Mouse (Mus musculus) midbrain, embryonic 16.5 days (tissue): ENCODE measurements around the gene Cyb5d2. TPM values are rescaled to one million over a fixed set of nuclear protein-coding genes. Genes with fewer than 3 reads are reported as not detected.

ENCODE experiments used
- ATAC-seq: fragments of 200-750 bp; cut with Nextera tagmentation; 2 replicates; pipeline ENCODE4 v1.8.0; 2017; ENCODE audit warnings: moderate TSS enrichment
- H3K27ac ChIP-seq: fragments of 300-500 bp; sonication (generic); 2 replicates; pipeline ENCODE4 v1.5.1; 2014; ENCODE audit warnings: mild to moderate bottlenecking, low read length, mixed read lengths
- H3K27me3 ChIP-seq: fragments of 300-500 bp; sonication (generic); 2 replicates; pipeline ENCODE4 v1.6.1; 2014; ENCODE audit warnings: low read depth, low read length, mixed read lengths; ENCODE audit not compliant: control insufficient read depth, insufficient read depth
- H3K36me3 ChIP-seq: fragments of 300-500 bp; sonication (generic); 2 replicates; pipeline ENCODE4 v1.6.1; 2014; ENCODE audit warnings: mild to moderate bottlenecking, low read length, moderate library complexity, mixed read lengths; ENCODE audit not compliant: control insufficient read depth, insufficient read depth
- H3K4me1 ChIP-seq: fragments of 300-500 bp; sonication (generic); 2 replicates; pipeline ENCODE4 v1.6.1; 2014; ENCODE audit warnings: mild to moderate bottlenecking, low read length, mixed read lengths; ENCODE audit not compliant: control insufficient read depth, insufficient read depth
- H3K4me2 ChIP-seq: fragments of 300-500 bp; sonication (generic); 2 replicates; pipeline ENCODE4 v1.6.1; 2014; ENCODE audit warnings: mild to moderate bottlenecking, low read length, mixed read lengths
- H3K4me3 ChIP-seq: fragments of 300-500 bp; sonication (generic); 2 replicates; pipeline ENCODE4 v1.5.1; 2014; ENCODE audit warnings: low read depth, mild to moderate bottlenecking, low read length, moderate library complexity, mixed read lengths
- H3K9ac ChIP-seq: fragments of 300-500 bp; sonication (generic); 2 replicates; pipeline ENCODE4 v1.6.1; 2014; ENCODE audit warnings: low read depth, low read length, mixed read lengths
- H3K9me3 ChIP-seq: fragments of 300-500 bp; sonication (generic); replicated peaks from 2 replicates; pipeline ENCODE4 v1.6.1; 2014; ENCODE audit warnings: mild to moderate bottlenecking, low read length, mixed read lengths; ENCODE audit not compliant: control insufficient read depth, poor library complexity, severe bottlenecking
- WGBS: fragments of 180-500 bp; shearing (Covaris S2); extraction: QIAGEN DNeasy Blood & Tissue Kit; methylation state at CpG from one replicate; pipeline ENCODE4 v1.1.7; 2014; 5-methylcytosine and 5-hydroxymethylcytosine counted together
- polyA plus RNA-seq: library from polyadenylated mRNA; unstranded; fragments of >200 nt; fragmentation: Nextera tagmentation; extraction: Ambion mirVana; gene quantifications from 2 replicates; pipeline ENCODE4 v1.2.1, GENCODE M21; 2015

The Cyb5d2 gene
- 8.0 and 9.2 TPM in 2 replicates for polyA plus RNA-seq

DNA sequence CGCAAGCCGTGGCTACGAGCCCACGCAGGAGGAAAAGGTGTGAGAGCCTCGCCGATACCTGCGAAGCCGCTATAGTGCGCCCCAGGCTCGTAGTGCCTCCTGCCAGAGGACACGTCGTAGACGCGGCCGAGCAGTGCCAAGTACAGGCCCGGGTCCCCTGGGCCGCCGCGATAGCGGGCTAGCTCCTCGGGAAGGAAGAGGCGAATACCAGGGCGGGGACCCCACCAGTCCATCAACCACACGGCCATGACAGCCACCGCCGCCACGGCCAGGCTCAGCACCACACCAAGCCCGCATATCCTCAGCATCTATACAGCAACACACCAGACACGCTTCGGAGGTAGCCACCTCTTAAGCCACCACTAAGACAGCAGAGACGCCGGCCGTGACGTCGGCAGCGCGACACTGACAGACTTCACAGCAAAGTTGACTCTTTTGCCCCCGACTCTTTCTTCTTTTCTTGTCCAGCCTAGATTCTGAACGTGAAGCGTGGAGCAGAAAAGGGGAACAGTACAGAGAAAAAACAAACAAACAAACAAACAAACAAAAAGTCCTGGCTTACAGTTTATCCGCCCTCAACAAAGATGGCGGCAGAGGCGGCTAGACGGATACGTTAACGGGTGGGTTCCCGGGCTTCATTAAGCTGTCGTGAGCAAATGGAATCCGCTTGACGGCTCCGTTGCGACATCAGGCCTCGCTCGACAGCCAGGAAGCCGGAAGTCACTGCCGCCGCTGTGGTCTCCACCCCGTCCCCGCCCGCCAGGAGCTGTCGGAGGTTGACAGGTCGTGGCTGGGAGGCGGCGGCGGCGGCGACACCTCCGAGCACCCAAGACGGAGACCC, at the start of gene Cyb5d2, which contains the start of gene Zzef1:
Cyb5d2 (minus strand) TSS at position 688 of the 841 bp plus-strand sequence.
Zzef1 (plus strand) TSS at position 772 of the 841 bp plus-strand sequence.
- ATAC-seq = peak; percentile 97
- under 1% methylated on average over 69 of the region's 69 CpGs for WGBS
- H3K4me2 ChIP-seq = peak within 1 kb of the TSS; percentile 68
- H3K9ac ChIP-seq = peak within 1 kb of the TSS; percentile 79
- no peaks in the 10 kb centered on the region for H3K36me3 ChIP-seq
- H3K4me3 ChIP-seq = peak within 1 kb of the TSS; percentile 99
- no peaks in the 10 kb centered on the region for H3K27me3 ChIP-seq
- H3K9me3 ChIP-seq = no peaks in the 10 kb centered on the region
- H3K4me1 ChIP-seq = peaks cover 24% of the 10 kb centered on the region
- H3K27ac ChIP-seq = peak within 1 kb of the TSS; percentile 88

DNA sequence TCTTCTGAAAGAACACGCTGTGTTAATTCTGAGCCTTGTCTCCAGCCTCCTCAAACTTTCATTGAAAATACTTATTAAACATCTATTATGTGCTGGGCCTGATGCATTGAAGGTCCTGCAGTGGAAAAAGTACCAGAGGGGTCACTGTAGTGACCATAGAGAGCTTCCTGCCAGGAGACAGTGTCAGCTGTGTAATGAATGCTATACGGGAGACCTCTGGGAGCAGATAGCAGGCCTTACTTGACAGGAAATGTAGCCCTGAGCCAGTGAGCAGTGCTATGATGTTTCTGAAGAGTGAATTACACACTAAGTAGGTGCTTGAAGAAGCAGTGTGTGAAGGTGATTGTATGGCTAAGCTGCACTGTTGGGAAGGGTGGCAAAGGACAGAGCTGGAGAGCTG, 49.6 kb upstream of the Cyb5d2 start:
- H3K27ac ChIP-seq = no peak overlapping the region
- H3K4me3 ChIP-seq = no peak overlapping the region
- no peak for ATAC-seq
- peaks cover 28% of the 10 kb centered on the region for H3K36me3 ChIP-seq
- no peaks in the 10 kb centered on the region for H3K27me3 ChIP-seq
- no peak overlapping the region for H3K4me2 ChIP-seq
- H3K9ac ChIP-seq = no peak overlapping the region
- WGBS = 97% methylated on average over 2 of the region's 2 CpGs
- no peaks in the 10 kb centered on the region for H3K9me3 ChIP-seq
- H3K4me1 ChIP-seq = no peaks in the 10 kb centered on the region

DNA sequence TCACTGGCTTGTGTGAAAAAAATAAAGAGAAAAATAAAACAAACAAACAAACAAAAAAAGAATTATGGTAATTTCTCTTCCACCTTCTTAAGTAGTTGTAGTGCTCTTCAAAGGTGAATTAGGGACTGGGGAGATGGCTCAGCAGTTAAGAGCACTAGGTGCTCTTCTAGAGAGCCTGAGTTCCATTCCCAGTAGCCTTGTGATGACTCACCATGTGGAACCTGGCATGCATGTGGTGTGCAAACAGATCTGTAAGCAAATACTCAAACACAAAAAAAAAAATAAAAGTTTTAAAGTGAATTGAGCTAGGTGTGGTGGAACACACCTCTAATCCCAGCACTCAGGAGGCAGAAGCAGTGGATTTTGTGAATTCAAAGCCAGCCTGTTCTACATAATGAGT, 47.6 kb upstream of the Cyb5d2 start:
- H3K4me3 ChIP-seq = no peak overlapping the region
- no peaks in the 10 kb centered on the region for H3K4me1 ChIP-seq
- no peak overlapping the region for H3K27ac ChIP-seq
- no peak overlapping the region for H3K4me2 ChIP-seq
- H3K9me3 ChIP-seq = no peaks in the 10 kb centered on the region
- H3K9ac ChIP-seq = no peak overlapping the region
- H3K36me3 ChIP-seq = peaks cover 25% of the 10 kb centered on the region
- ATAC-seq = no peak
- no peaks in the 10 kb centered on the region for H3K27me3 ChIP-seq

DNA sequence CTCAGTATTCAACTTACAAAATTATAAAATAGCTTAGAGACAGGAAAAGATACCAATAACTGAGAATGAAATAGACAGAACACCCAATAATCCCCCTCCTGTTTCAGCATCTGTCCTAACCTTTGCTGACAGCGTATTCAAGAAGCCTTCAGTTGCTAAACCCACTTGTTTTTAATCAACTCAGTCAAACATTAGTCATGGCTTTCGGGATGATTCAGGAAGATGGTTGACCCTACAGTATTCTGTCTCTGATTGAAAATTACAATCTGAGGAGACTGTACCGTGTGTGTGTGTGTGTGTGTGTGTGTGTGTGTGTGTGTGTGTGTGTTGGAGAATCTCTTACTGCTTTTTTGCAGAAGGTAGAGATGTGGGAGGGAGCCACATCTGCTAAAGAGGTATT, 46.8 kb upstream of the Cyb5d2 start:
- no peak overlapping the region for H3K27ac ChIP-seq
- no peak overlapping the region for H3K9ac ChIP-seq
- H3K4me3 ChIP-seq = no peak overlapping the region
- no peaks in the 10 kb centered on the region for H3K9me3 ChIP-seq
- H3K4me2 ChIP-seq = no peak overlapping the region
- H3K4me1 ChIP-seq = no peaks in the 10 kb centered on the region
- peaks cover 23% of the 10 kb centered on the region for H3K36me3 ChIP-seq
- no peak for ATAC-seq
- H3K27me3 ChIP-seq = no peaks in the 10 kb centered on the region
- WGBS = 83% methylated on average over 3 of the region's 3 CpGs

DNA sequence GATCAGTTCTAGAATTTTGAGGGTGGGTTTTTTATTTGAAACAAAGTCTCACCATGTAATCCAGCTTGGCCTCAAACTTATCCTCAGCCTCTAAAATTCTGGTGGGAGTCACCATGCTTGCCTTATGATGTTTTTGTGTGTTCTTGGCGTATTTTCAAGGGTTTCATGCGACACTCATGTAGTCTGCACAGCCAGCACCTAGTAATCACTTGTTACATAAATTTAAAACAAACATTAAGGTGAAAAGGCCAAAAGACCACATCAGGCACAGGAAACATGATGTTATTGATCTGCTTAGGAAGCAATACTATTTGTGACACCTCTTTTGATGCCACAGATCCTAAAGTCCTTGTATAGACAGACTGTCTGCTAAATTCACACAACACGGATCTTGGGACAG, 33.9 kb upstream of the Cyb5d2 start:
- Histone ChIP-seq H3K36me3 (peaks cover 48% of the 10 kb centered on the region), H3K4me1 (no peaks in the 10 kb centered on the region), H3K9me3 (no peaks in the 10 kb centered on the region), H3K27me3 (no peaks in the 10 kb centered on the region), H3K4me2 (no peak overlapping the region), H3K4me3 (no peak overlapping the region), H3K27ac (no peak overlapping the region), H3K9ac (no peak overlapping the region)
- WGBS = 95% methylated on average over 3 of the region's 3 CpGs
- ATAC-seq = no peak

DNA sequence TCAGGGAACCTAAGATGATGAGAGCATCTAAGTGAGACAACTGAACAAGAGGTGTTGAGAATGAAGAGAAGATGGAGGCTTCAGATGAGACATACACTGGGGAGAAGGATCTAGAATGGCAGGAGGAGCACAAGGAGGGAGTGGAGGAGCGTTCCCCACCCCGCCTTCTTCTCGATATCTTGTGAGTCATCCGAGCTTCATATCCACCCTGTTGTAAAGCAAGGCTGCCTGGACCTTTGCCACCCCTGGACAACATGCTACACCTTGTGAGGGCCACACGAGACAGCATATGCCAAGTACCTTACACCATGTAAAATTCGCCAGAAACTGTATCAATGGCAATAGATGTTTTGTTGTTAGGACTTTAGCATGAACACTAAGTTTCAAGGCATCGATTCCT, 25.1 kb upstream of the Cyb5d2 start:
- Histone ChIP-seq H3K27ac (no peak overlapping the region), H3K4me3 (no peak overlapping the region), H3K27me3 (no peaks in the 10 kb centered on the region), H3K9me3 (no peaks in the 10 kb centered on the region), H3K4me2 (no peak overlapping the region), H3K36me3 (peaks cover 23% of the 10 kb centered on the region), H3K4me1 (no peaks in the 10 kb centered on the region), H3K9ac (no peak overlapping the region)
- ATAC-seq = no peak
- 92% methylated on average over 7 of the region's 7 CpGs for WGBS

DNA sequence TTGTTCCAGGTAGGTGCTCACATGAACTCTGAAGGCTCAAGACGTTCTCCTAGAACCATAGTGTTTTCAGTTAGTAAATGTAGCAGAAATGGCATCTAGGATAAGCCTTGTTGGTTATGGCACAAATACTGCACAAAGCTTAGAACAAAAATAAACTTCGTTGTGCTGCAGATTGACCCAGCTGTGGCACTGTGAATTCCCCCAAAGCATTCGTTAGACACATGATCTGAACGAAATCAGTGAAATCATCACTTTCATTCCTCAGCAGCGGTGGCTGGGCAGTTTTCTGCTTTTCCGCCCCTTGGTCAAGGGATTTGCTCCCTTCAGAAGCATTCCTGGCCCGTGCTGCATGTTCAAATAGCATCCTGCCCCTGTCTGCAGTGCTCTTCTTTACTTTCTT, 22.1 kb upstream of the Cyb5d2 start:
- H3K9me3 ChIP-seq = no peaks in the 10 kb centered on the region
- 89% methylated on average over 7 of the region's 7 CpGs for WGBS
- no peak overlapping the region for H3K9ac ChIP-seq
- peaks cover 7% of the 10 kb centered on the region for H3K36me3 ChIP-seq
- H3K27ac ChIP-seq = no peak overlapping the region
- no peak for ATAC-seq
- no peak overlapping the region for H3K4me3 ChIP-seq
- no peaks in the 10 kb centered on the region for H3K4me1 ChIP-seq
- H3K27me3 ChIP-seq = no peaks in the 10 kb centered on the region
- H3K4me2 ChIP-seq = no peak overlapping the region

DNA sequence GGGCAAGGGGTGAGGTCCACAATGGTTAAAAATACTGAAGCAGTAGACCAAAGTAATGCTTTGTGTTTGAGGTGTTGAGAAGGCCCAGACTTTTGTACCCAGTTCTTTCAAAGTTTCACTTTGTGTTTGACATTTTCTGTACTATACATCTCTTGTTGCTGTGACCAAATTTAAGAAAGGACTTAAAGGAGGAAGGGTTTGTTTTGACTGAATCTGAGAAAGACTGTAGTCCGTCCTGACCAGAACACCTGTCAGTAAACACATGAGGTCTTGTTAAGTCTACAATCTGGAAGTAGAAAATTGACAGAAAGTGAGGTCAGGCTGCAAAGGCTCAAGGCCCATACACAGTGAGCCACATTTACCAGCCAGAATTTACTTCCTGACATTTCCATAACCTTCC, 20.9 kb upstream of the Cyb5d2 start:
- ATAC-seq = no peak
- Histone ChIP-seq H3K27me3 (no peaks in the 10 kb centered on the region), H3K9me3 (no peaks in the 10 kb centered on the region), H3K9ac (no peak overlapping the region), H3K27ac (no peak overlapping the region), H3K4me2 (no peak overlapping the region), H3K4me1 (no peaks in the 10 kb centered on the region), H3K36me3 (0 out of 2 replicates have a peak, but pooled peaks cover 5% of the 10 kb centered on the region), H3K4me3 (no peak overlapping the region)
- 88% methylated on average over 1 of the region's 1 CpGs for WGBS

DNA sequence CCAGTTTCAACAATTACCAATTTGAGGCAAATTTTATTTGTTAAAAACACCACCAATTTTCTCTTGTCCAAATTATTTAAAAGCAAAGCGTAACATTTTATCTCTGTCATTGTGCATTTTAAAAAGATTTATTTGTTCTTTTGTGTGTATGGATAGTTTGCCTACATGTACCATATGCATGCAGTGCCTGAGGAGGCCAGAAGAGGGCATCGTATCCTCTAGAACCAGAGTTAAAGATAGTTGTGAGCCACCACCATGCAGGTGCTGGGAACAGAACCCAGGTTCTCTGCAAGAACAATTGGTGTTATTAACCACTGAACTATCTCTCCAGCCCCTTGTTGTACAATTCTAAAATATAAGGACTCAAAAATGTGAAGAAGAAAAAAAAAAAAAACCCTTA, 18.2 kb upstream of the Cyb5d2 start:
- no peaks in the 10 kb centered on the region for H3K4me1 ChIP-seq
- no peak for ATAC-seq
- no peak overlapping the region for H3K4me3 ChIP-seq
- no peaks in the 10 kb centered on the region for H3K27me3 ChIP-seq
- H3K9me3 ChIP-seq = no peaks in the 10 kb centered on the region
- H3K27ac ChIP-seq = no peak overlapping the region
- WGBS = 82% methylated on average over 2 of the region's 2 CpGs
- no peaks in the 10 kb centered on the region for H3K36me3 ChIP-seq
- no peak overlapping the region for H3K9ac ChIP-seq
- no peak overlapping the region for H3K4me2 ChIP-seq
